In the genomic region with DNA sequence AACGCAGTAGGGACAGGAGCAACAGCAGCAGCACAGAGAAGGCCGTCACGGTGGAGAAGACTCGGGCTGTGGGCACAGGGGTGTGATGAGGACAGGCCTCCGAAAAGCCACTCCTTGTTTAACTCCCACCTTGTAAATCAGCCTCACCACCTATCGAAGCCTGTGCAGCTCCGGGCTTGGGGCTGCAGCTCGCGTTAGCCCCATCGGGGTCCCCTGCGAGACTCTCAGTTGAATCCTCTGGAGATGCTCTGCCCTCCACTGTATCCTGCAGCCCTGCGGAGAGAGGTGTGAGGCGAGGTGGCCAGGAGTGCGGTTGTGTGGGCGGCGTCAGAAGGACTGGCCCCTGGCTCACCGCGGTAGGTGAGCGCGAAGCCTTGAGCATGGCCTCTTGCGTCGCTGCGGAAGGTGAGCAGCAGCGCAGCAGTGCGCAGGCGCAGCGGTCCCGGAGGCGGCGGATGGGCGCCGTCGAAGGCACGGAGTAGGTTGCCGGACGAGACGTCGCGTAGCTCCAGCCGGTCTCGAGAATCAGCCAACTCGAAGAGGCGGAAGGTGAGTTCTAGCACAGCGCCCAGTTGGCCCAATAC, we compare ENCODE assay signal across 8 mouse cellular contexts. TPM values are rescaled to one million over a fixed set of nuclear protein-coding genes. Genes with fewer than 3 reads are reported as not detected.
A peak's percentile ranks its signal among the peaks of the same experiment; 100 is the strongest.
DNase-seq lines count a peak whose midpoint lies in the region; ATAC-seq lines count a peak whose summit lies in the region.

No protein-coding gene starts in this region.

- no peak for ATAC-seq in kidney, embryonic 15.5 days (replicated peaks; ENCODE audit: low FRiP score)
- ATAC-seq in embryonic facial prominence, embryonic 12.5 days (ENCODE audit: insufficient number of reproducible peaks, insufficient read depth, low FRiP score, low TSS enrichment): no peak
- no peak for ATAC-seq in intestine, embryonic 14.5 days (replicated peaks; ENCODE audit: low FRiP score, low TSS enrichment, low read depth)
- ATAC-seq in stomach, embryonic 16.5 days (ENCODE audit: insufficient read depth, low FRiP score): no peak
- ATAC-seq in erythroid progenitor cell, adult 5-6 weeks (replicated peaks; ENCODE audit: low FRiP score, poor library complexity, severe bottlenecking): no peak

- 7% methylated on average over 44 of the region's 44 CpGs for WGBS in kidney, embryonic 15.5 days
- 9% methylated on average over 44 of the region's 44 CpGs for WGBS in embryonic facial prominence, embryonic 12.5 days
- 6% methylated on average over 44 of the region's 44 CpGs for WGBS in intestine, embryonic 14.5 days
- WGBS in stomach, embryonic 16.5 days: 6% methylated on average over 44 of the region's 44 CpGs

- peaks cover 83% of the 10 kb centered on the region for H3K27me3 ChIP-seq in kidney, embryonic 15.5 days
- H3K27me3 ChIP-seq in embryonic facial prominence, embryonic 12.5 days: peaks cover 91% of the 10 kb centered on the region
- peaks cover 75% of the 10 kb centered on the region for H3K27me3 ChIP-seq in intestine, embryonic 14.5 days (replicated peaks; ENCODE audit: control insufficient read depth, insufficient read depth, low read length)
- peaks cover 58% of the 10 kb centered on the region for H3K27me3 ChIP-seq in stomach, embryonic 16.5 days (ENCODE audit: control insufficient read depth, insufficient read depth, low read length)

- H3K36me3 ChIP-seq in kidney, embryonic 15.5 days: peaks cover 2% of the 10 kb centered on the region; the same call in 1 of the 2 replicates
- H3K36me3 ChIP-seq in embryonic facial prominence, embryonic 12.5 days: no peaks in the 10 kb centered on the region; the same call in 1 of the 2 replicates
- H3K36me3 ChIP-seq in intestine, embryonic 14.5 days (ENCODE audit: control insufficient read depth, insufficient read depth, low read length): no peaks in the 10 kb centered on the region
- H3K36me3 ChIP-seq in stomach, embryonic 16.5 days (ENCODE audit: control insufficient read depth, insufficient read depth, low read length): no peaks in the 10 kb centered on the region

- DNase-seq in kidney, adult 9 months: no peak
- peak; percentile 62 for DNase-seq in intestine, embryonic 14.5 days (ENCODE audit: low spot score)
- peak; percentile 40 for DNase-seq in lung, postnatal 14 days
- no peak for DNase-seq in testis, postnatal 10 days (ENCODE audit: low spot score)

- H3K4me2 ChIP-seq in kidney, embryonic 15.5 days: peak overlapping the region; percentile 43
- H3K4me2 ChIP-seq in embryonic facial prominence, embryonic 12.5 days (replicated peaks): peak overlapping the region; percentile 38
- peak overlapping the region; percentile 29; the same call in 1 of the 2 replicates for H3K4me2 ChIP-seq in intestine, embryonic 14.5 days (ENCODE audit: low read length)
- H3K4me2 ChIP-seq in stomach, embryonic 16.5 days (ENCODE audit: low read depth, low read length): peak overlapping the region; percentile 18

- H3K9me3 ChIP-seq in kidney, embryonic 15.5 days (replicated peaks): no peaks in the 10 kb centered on the region
- no peaks in the 10 kb centered on the region for H3K9me3 ChIP-seq in embryonic facial prominence, embryonic 12.5 days
- no peaks in the 10 kb centered on the region for H3K9me3 ChIP-seq in intestine, embryonic 14.5 days (ENCODE audit: control insufficient read depth, low read length)
- no peaks in the 10 kb centered on the region for H3K9me3 ChIP-seq in stomach, embryonic 16.5 days (replicated peaks; ENCODE audit: control insufficient read depth, low read length)

- H3K4me3 ChIP-seq in kidney, embryonic 15.5 days (replicated peaks): peak overlapping the region; percentile 27
- peak overlapping the region; percentile 24 for H3K4me3 ChIP-seq in embryonic facial prominence, embryonic 12.5 days
- H3K4me3 ChIP-seq in intestine, embryonic 14.5 days (ENCODE audit: low read depth, low read length): peak overlapping the region; percentile 21
- peak overlapping the region; percentile 15; the same call in 1 of the 2 replicates for H3K4me3 ChIP-seq in stomach, embryonic 16.5 days (replicated peaks; ENCODE audit: low read length)

- peaks cover 75% of the 10 kb centered on the region for H3K4me1 ChIP-seq in kidney, embryonic 15.5 days
- H3K4me1 ChIP-seq in embryonic facial prominence, embryonic 12.5 days: peaks cover 31% of the 10 kb centered on the region
- H3K4me1 ChIP-seq in intestine, embryonic 14.5 days (replicated peaks; ENCODE audit: control insufficient read depth, insufficient read depth, low read length): peaks cover 40% of the 10 kb centered on the region
- H3K4me1 ChIP-seq in stomach, embryonic 16.5 days (ENCODE audit: control insufficient read depth, insufficient read depth, low read length): peaks cover 36% of the 10 kb centered on the region

- H3K27ac ChIP-seq in kidney, embryonic 15.5 days: no peak overlapping the region
- no peak overlapping the region for H3K27ac ChIP-seq in embryonic facial prominence, embryonic 12.5 days
- no peak overlapping the region for H3K27ac ChIP-seq in intestine, embryonic 14.5 days (ENCODE audit: low read depth)
- no peak overlapping the region for H3K27ac ChIP-seq in stomach, embryonic 16.5 days (ENCODE audit: low read length)

- no peak overlapping the region for H3K9ac ChIP-seq in kidney, embryonic 15.5 days
- no peak overlapping the region for H3K9ac ChIP-seq in embryonic facial prominence, embryonic 12.5 days
- H3K9ac ChIP-seq in intestine, embryonic 14.5 days (ENCODE audit: low read length): no peak overlapping the region
- H3K9ac ChIP-seq in stomach, embryonic 16.5 days (ENCODE audit: low read length): peak overlapping the region; percentile 12; the same call in 1 of the 2 replicates

RNA-seq across cellular contexts. Expression of a gene that starts 1.6 kb away (rescaled TPM):
- 19.8 and 23.8 TPM in 2 replicates for polyA plus RNA-seq in kidney, embryonic 15.5 days (2015; fragmentation: Nextera tagmentation; extraction: Ambion mirVana)
- 14.8 and 16.0 TPM in 2 replicates for polyA plus RNA-seq in embryonic facial prominence, embryonic 12.5 days (2016; fragmentation: Nextera tagmentation; extraction: Ambion mirVana)
- 18.4 and 18.6 TPM in 2 replicates for polyA plus RNA-seq in intestine, embryonic 14.5 days (2014; fragmentation: Nextera tagmentation; extraction: Ambion mirVana)
- 25.4 and 28.4 TPM in 2 replicates for polyA plus RNA-seq in stomach, embryonic 16.5 days (2015; fragmentation: Nextera tagmentation; extraction: Ambion mirVana)
- 1.4 and 10.1 TPM in 2 replicates for total RNA-seq in erythroid progenitor cell, adult 5-6 weeks (2015; ENCODE audit: low replicate concordance)
- total RNA-seq in erythroid progenitor cell, adult 5-6 weeks (2017; ENCODE audit: low replicate concordance): 7.5 and 11.2 TPM in 2 replicates

RNA-seq across cellular contexts. Expression of a gene that starts 3.3 kb away (rescaled TPM):
- polyA plus RNA-seq in kidney, embryonic 15.5 days (2015; fragmentation: Nextera tagmentation; extraction: Ambion mirVana): 1.9 and 2.2 TPM in 2 replicates
- 23.4 and 25.1 TPM in 2 replicates for polyA plus RNA-seq in embryonic facial prominence, embryonic 12.5 days (2016; fragmentation: Nextera tagmentation; extraction: Ambion mirVana)
- 0.16 and 0.19 TPM in 2 replicates for polyA plus RNA-seq in intestine, embryonic 14.5 days (2014; fragmentation: Nextera tagmentation; extraction: Ambion mirVana)
- polyA plus RNA-seq in stomach, embryonic 16.5 days (2015; fragmentation: Nextera tagmentation; extraction: Ambion mirVana): 0.45 and 0.67 TPM in 2 replicates
- total RNA-seq in erythroid progenitor cell, adult 5-6 weeks (2015; ENCODE audit: low replicate concordance): not detected in 2 replicates
- total RNA-seq in erythroid progenitor cell, adult 5-6 weeks (2017; ENCODE audit: low replicate concordance): not detected in 2 replicates

RNA-seq across cellular contexts. Expression of a gene that starts 16.2 kb away (rescaled TPM):
- polyA plus RNA-seq in kidney, embryonic 15.5 days (2015; fragmentation: Nextera tagmentation; extraction: Ambion mirVana): 48.4 and 56.3 TPM in 2 replicates
- polyA plus RNA-seq in embryonic facial prominence, embryonic 12.5 days (2016; fragmentation: Nextera tagmentation; extraction: Ambion mirVana): 54.2 and 54.6 TPM in 2 replicates
- polyA plus RNA-seq in intestine, embryonic 14.5 days (2014; fragmentation: Nextera tagmentation; extraction: Ambion mirVana): 53.6 and 57.9 TPM in 2 replicates
- polyA plus RNA-seq in stomach, embryonic 16.5 days (2015; fragmentation: Nextera tagmentation; extraction: Ambion mirVana): 40.9 and 43.3 TPM in 2 replicates
- total RNA-seq in erythroid progenitor cell, adult 5-6 weeks (2015; ENCODE audit: low replicate concordance): 50.3 and 81.4 TPM in 2 replicates
- 30.7 and 39.9 TPM in 2 replicates for total RNA-seq in erythroid progenitor cell, adult 5-6 weeks (2017; ENCODE audit: low replicate concordance)

RNA-seq across cellular contexts. Expression of a gene that starts 19.7 kb away (rescaled TPM):
- polyA plus RNA-seq in kidney, embryonic 15.5 days (2015; fragmentation: Nextera tagmentation; extraction: Ambion mirVana): 0.14 and 0.88 TPM in 2 replicates
- 0.66 and 1.0 TPM in 2 replicates for polyA plus RNA-seq in embryonic facial prominence, embryonic 12.5 days (2016; fragmentation: Nextera tagmentation; extraction: Ambion mirVana)
- polyA plus RNA-seq in intestine, embryonic 14.5 days (2014; fragmentation: Nextera tagmentation; extraction: Ambion mirVana): 0.04 TPM in 1 of 2 replicates, not detected in the other
- polyA plus RNA-seq in stomach, embryonic 16.5 days (2015; fragmentation: Nextera tagmentation; extraction: Ambion mirVana): 0.23 TPM in 1 of 2 replicates, not detected in the other
- not detected in 2 replicates for total RNA-seq in erythroid progenitor cell, adult 5-6 weeks (2015; ENCODE audit: low replicate concordance)
- not detected in 2 replicates for total RNA-seq in erythroid progenitor cell, adult 5-6 weeks (2017; ENCODE audit: low replicate concordance)

RNA-seq across cellular contexts. Expression of a gene that starts 29.1 kb away (rescaled TPM):
- polyA plus RNA-seq in kidney, embryonic 15.5 days (2015; fragmentation: Nextera tagmentation; extraction: Ambion mirVana): 89.5 and 91.0 TPM in 2 replicates
- polyA plus RNA-seq in embryonic facial prominence, embryonic 12.5 days (2016; fragmentation: Nextera tagmentation; extraction: Ambion mirVana): 122 and 125 TPM in 2 replicates
- polyA plus RNA-seq in intestine, embryonic 14.5 days (2014; fragmentation: Nextera tagmentation; extraction: Ambion mirVana): 58.6 and 69.4 TPM in 2 replicates
- polyA plus RNA-seq in stomach, embryonic 16.5 days (2015; fragmentation: Nextera tagmentation; extraction: Ambion mirVana): 43.3 and 47.0 TPM in 2 replicates
- total RNA-seq in erythroid progenitor cell, adult 5-6 weeks (2015; ENCODE audit: low replicate concordance): 2.1 and 2.9 TPM in 2 replicates
- 3.4 and 14.2 TPM in 2 replicates for total RNA-seq in erythroid progenitor cell, adult 5-6 weeks (2017; ENCODE audit: low replicate concordance)

Comparison
In these comparisons a context has a peak if more than half of its experiments do, and no peak if none do; other contexts are left out.
1. DNase-seq: peak in intestine, embryonic 14.5 days (single experiment) and lung, postnatal 14 days (single experiment); none in kidney, adult 9 months (single experiment) and testis, postnatal 10 days (single experiment).
2. Peak in every context shown above with its lines, with median percentiles within 50 percentile points of each other: H3K4me2 ChIP-seq and H3K4me3 ChIP-seq.